Mouse (Mus musculus): ENCODE results near the gene Phlpp2. TPM values are rescaled to one million over a fixed set of nuclear protein-coding genes. Genes with fewer than 3 reads are reported as not detected.

Gene Phlpp2
- total RNA-seq (2012; rRNA removed) (1.7 and 2.1 TPM in 2 replicates), polyA plus RNA-seq (2012; ENCODE audit: insufficient read depth in 1 of 2, insufficient read length in 2 of 2, low read depth in 1 of 2, low replicate concordance in 2 of 2, missing spikeins in 1 of 2) (1 to 10 TPM in 1 of 2 experiments, not detected in 1; 5.9 TPM)

GRCm38 (mm10) chr8:109868003-109868679, at the start of gene Phlpp2:
Phlpp2 (plus strand) TSS chr8:109868542.
- Histone ChIP-seq H3K9me3 (replicated peaks; ENCODE audit: insufficient read depth, low read length) (no peaks in the 10 kb centered on the region), H3K4me3 (ENCODE audit: control insufficient read depth in 1 of 2, insufficient read depth in 1 of 2, low read depth in 2 of 2, low read length in 2 of 2) (peak within 1 kb of the TSS; percentile 85 to 96), H3K9ac (ENCODE audit: control insufficient read depth, low read depth, low read length, poor library complexity, severe bottlenecking) (peak within 1 kb of the TSS; percentile 92), H3K79me2 (ENCODE audit: control insufficient read depth, insufficient read depth, low read length, poor library complexity) (peaks cover 4% of the 10 kb centered on the region; the same call in 1 of the 2 replicates), H3K27ac (ENCODE audit: control insufficient read depth, low read depth, low read length) (no peak within 1 kb of the TSS), H3K4me1 (ENCODE audit: control insufficient read depth in 1 of 2, insufficient read depth in 2 of 2, low read length in 2 of 2) (peaks cover 22 to 26% of the 10 kb centered on the region in 2 experiments), H3K27me3 (ENCODE audit: control insufficient read depth in 1 of 2, insufficient read depth in 2 of 2, low read length in 2 of 2) (no peaks in the 10 kb centered on the region), H3K36me3 (ENCODE audit: control insufficient read depth in 1 of 2, insufficient read depth in 2 of 2, low read length in 2 of 2) (peaks cover 0 to 42% of the 10 kb centered on the region in 2 experiments; a peak in 3 of 4 replicates)
- peak; percentile 93 for DNase-seq (ENCODE audit: low read depth, low spot score)
- TF ChIP-seq MAX (IDR thresholded peaks at IDR 0.05; ENCODE audit: low read length) (no peak), SIN3A (IDR thresholded peaks at IDR 0.05; ENCODE audit: low read length) (no peak; the same call in 1 of the 2 replicates), POLR2A (IDR thresholded peaks at IDR 0.05; ENCODE audit: control insufficient read depth in 1 of 2, insufficient read depth in 1 of 2, low read depth in 1 of 2, low read length in 2 of 2, poor library complexity in 1 of 2) (peak in 1 of 2 experiments; percentile 68; a peak in 1 of 4 replicates), USF1 (IDR thresholded peaks at IDR 0.05; ENCODE audit: low read depth, low read length) (0 out of 2 replicates have a peak, but pooled peaks have one; percentile 13), POLR2AphosphoS5 (IDR thresholded peaks at IDR 0.05; ENCODE audit: borderline replicate concordance, low read depth, low read length) (no peak), MYB (IDR thresholded peaks at IDR 0.05; ENCODE audit: low read depth, low read length) (no peak), MAZ (IDR thresholded peaks at IDR 0.05; ENCODE audit: low read depth, low read length) (no peak), USF2 (IDR thresholded peaks at IDR 0.05; ENCODE audit: borderline replicate concordance in 1 of 2, insufficient read depth in 1 of 2, low read depth in 1 of 2, low read length in 2 of 2) (no peak), UBTF (IDR thresholded peaks at IDR 0.05; ENCODE audit: borderline replicate concordance, insufficient read depth, low read depth, low read length) (no peak), NRF1 (IDR thresholded peaks at IDR 0.05; ENCODE audit: insufficient read depth, low read depth, low read length, poor library complexity, severe bottlenecking) (peak; percentile 62), ZKSCAN1 (IDR thresholded peaks at IDR 0.05; ENCODE audit: low read depth, low read length) (no peak), CTCF (IDR thresholded peaks at IDR 0.05 in 2 of 3, conservative IDR thresholded peaks at IDR 0.05 in 1 of 3; ENCODE audit: control insufficient read depth in 1 of 3, insufficient read depth in 1 of 3, low read depth in 2 of 3, low read length in 3 of 3, poor library complexity in 1 of 3, severe bottlenecking in 1 of 3) (peak in 2 of 3 experiments; percentile 10 to 22; a peak in 3 of 6 replicates), NELFE (IDR thresholded peaks at IDR 0.05; ENCODE audit: low read depth, low read length) (no peak; the same call in 1 of the 2 replicates), TCF12 (IDR thresholded peaks at IDR 0.05; ENCODE audit: low read depth, low read length) (peak; percentile 42; the same call in 1 of the 2 replicates), SMC3 (IDR thresholded peaks at IDR 0.05; ENCODE audit: low read depth, low read length) (no peak), GABPA (IDR thresholded peaks at IDR 0.05; ENCODE audit: low read depth, low read length) (no peak), RCOR1 (IDR thresholded peaks at IDR 0.05; ENCODE audit: low read depth, low read length) (no peak), BHLHE40 (IDR thresholded peaks at IDR 0.05; ENCODE audit: borderline replicate concordance, low read depth, low read length) (no peak), KAT2A (conservative IDR thresholded peaks at IDR 0.05; ENCODE audit: low read depth, low read length) (no peak), MYC (IDR thresholded peaks at IDR 0.05; ENCODE audit: low read depth, low read length) (no peak), EP300 (IDR thresholded peaks at IDR 0.05; ENCODE audit: low read depth in 1 of 2, low read length in 2 of 2) (no peak), TAL1 (IDR thresholded peaks at IDR 0.05; ENCODE audit: low read length) (no peak), GATA1 (IDR thresholded peaks at IDR 0.05; ENCODE audit: low read depth, low read length) (no peak), E2F4 (IDR thresholded peaks at IDR 0.05; ENCODE audit: borderline replicate concordance, low read depth, low read length) (no peak), MXI1 (IDR thresholded peaks at IDR 0.05; ENCODE audit: low read depth, low read length) (0 out of 2 replicates have a peak, but pooled peaks have one; percentile 32), RAD21 (IDR thresholded peaks at IDR 0.05; ENCODE audit: low read depth, low read length) (peak; percentile 17; the same call in 1 of the 2 replicates), ELF1 (IDR thresholded peaks at IDR 0.05; ENCODE audit: low read depth, low read length) (no peak), JUND (IDR thresholded peaks at IDR 0.05; ENCODE audit: low read depth, low read length) (no peak), ZMIZ1 (IDR thresholded peaks at IDR 0.05; ENCODE audit: low read depth, low read length) (no peak), TBP (IDR thresholded peaks at IDR 0.05; ENCODE audit: low read depth, low read length) (no peak), CHD1 (IDR thresholded peaks at IDR 0.05; ENCODE audit: low read depth, low read length) (no peak), HCFC1 (IDR thresholded peaks at IDR 0.05; ENCODE audit: low read depth, low read length) (no peak; the same call in 1 of the 2 replicates), MAFK (IDR thresholded peaks at IDR 0.05; ENCODE audit: borderline replicate concordance, low read depth, low read length) (no peak), POLR2AphosphoS2 (IDR thresholded peaks at IDR 0.05; ENCODE audit: low read length) (no peak), CHD2 (IDR thresholded peaks at IDR 0.05; ENCODE audit: low read length) (no peak)
